Mouse (Mus musculus) liver, postnatal 0 days (tissue): ENCODE results near the gene Gja1.

ENCODE experiments used
- CTCF ChIP-seq: sonication (generic); IDR thresholded peaks from 2 replicates; pipeline ENCODE4 v1.5.1; 2016; ENCODE audit warnings: antibody characterized with exemption, low read depth
- EP300 ChIP-seq: IDR thresholded peaks from 2 replicates; pipeline ENCODE4 v1.6.1; 2016; ENCODE audit warnings: antibody characterized with exemption, low read depth, mild to moderate bottlenecking

DNA sequence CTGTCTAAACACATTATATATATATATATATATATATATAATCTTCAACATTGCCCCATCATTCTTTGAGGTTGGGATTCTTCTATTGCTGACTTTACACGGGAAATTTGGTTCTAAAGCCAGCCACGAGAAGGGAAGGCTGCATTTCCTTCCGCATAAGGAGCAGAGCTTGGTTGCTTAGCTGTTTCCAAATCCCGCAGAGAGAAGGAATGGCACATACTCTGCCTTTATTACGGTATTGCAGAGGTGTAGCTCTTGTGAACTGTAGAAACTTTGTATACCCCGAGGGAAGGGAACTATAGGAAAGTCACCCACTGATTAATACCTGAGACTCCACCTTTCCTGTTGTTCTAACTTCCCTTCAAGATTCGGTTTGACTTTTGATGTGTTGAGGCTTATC, 2.6 kb downstream of the Gja1 start:
- TF ChIP-seq CTCF (no peak), EP300 (no peak)
